Mouse (Mus musculus) liver, postnatal 0 days (tissue): ENCODE results near the gene Pcyt1a. TPM values are rescaled to one million over a fixed set of nuclear protein-coding genes. Genes with fewer than 3 reads are reported as not detected.
"Not testable (repeated sequence)": the region's sequence is repeated elsewhere in the genome, so short reads cannot be mapped to it uniquely, and the experiment has no call there.

Experiments
- ATAC-seq: fragments of 200-750 bp; cut with Nextera tagmentation; 2 replicates; pipeline ENCODE4 v1.8.0; 2017; ENCODE audit warnings: mild to moderate bottlenecking, moderate library complexity
- DNase-seq: peaks from one replicate; pipeline ENCODE4 v3.0.0-alpha.2; 2016
- H3K27ac ChIP-seq: fragments of 300-500 bp; sonication (generic); 2 replicates; pipeline ENCODE4 v1.5.1; 2014; ENCODE audit warnings: antibody characterized with exemption, moderate library complexity, mild to moderate bottlenecking, low read depth
- H3K27me3 ChIP-seq: fragments of 300-500 bp; sonication (generic); 2 replicates; pipeline ENCODE4 v1.6.1; 2014; ENCODE audit warnings: low read length, control low read depth, mixed read lengths; ENCODE audit not compliant: insufficient read depth
- H3K36me3 ChIP-seq: fragments of 300-500 bp; sonication (generic); replicated peaks from 2 replicates; pipeline ENCODE4 v1.6.1; 2014; ENCODE audit warnings: mild to moderate bottlenecking, control low read depth, low read length, moderate library complexity, mixed read lengths; ENCODE audit not compliant: insufficient read depth
- H3K4me1 ChIP-seq: fragments of 300-500 bp; sonication (generic); 2 replicates; pipeline ENCODE4 v1.6.1; 2014; ENCODE audit warnings: antibody characterized with exemption, mild to moderate bottlenecking, control low read depth; ENCODE audit not compliant: insufficient read depth
- H3K4me2 ChIP-seq: fragments of 300-500 bp; sonication (generic); 2 replicates; pipeline ENCODE4 v1.6.1; 2014; ENCODE audit warnings: low read depth, mild to moderate bottlenecking, low read length, moderate library complexity, mixed read lengths
- H3K4me3 ChIP-seq: fragments of 300-500 bp; sonication (generic); 2 replicates; pipeline ENCODE4 v1.5.1; 2014; ENCODE audit warnings: low read depth, low read length
- H3K9ac ChIP-seq: fragments of 300-500 bp; sonication (generic); replicated peaks from 2 replicates; pipeline ENCODE4 v1.6.1; 2014; ENCODE audit warnings: mild to moderate bottlenecking, moderate library complexity
- H3K9me3 ChIP-seq: fragments of 300-500 bp; sonication (generic); 2 replicates; pipeline ENCODE4 v1.6.1; 2016; ENCODE audit warnings: mild to moderate bottlenecking, control low read depth, low read length, mixed read lengths
- CTCF ChIP-seq: sonication (generic); IDR thresholded peaks from 2 replicates; pipeline ENCODE4 v1.5.1; 2016; ENCODE audit warnings: antibody characterized with exemption, low read depth
- EP300 ChIP-seq: IDR thresholded peaks from 2 replicates; pipeline ENCODE4 v1.6.1; 2016; ENCODE audit warnings: antibody characterized with exemption, low read depth, mild to moderate bottlenecking
- WGBS: fragments of 180-500 bp; shearing (Covaris S2); extraction: QIAGEN DNeasy Blood & Tissue Kit; methylation state at CpG from one replicate; pipeline ENCODE4 v1.1.7; 2014; ENCODE audit not compliant: insufficient replicate concordance; 5-methylcytosine and 5-hydroxymethylcytosine counted together
- polyA plus RNA-seq: library from polyadenylated mRNA; unstranded; fragments of >200 nt; fragmentation: Nextera tagmentation; extraction: Ambion mirVana; gene quantifications from 2 replicates; pipeline ENCODE4 v1.2.1, GENCODE M21; 2015

Pcyt1a gene
- polyA plus RNA-seq, 1 experiment from 2014 or later, result 32.9 TPM

GRCm38 (mm10) chr16:32436657-32437056, 5.9 kb downstream of the Pcyt1a start:
- H3K9me3 ChIP-seq, result no peaks in the 10 kb centered on the region
- H3K4me2 ChIP-seq, result no peak overlapping the region
- ATAC-seq (no peak), DNase-seq (no peak)
- 0 out of 2 replicates have a peak, but pooled peaks cover 11% of the 10 kb centered on the region for H3K36me3 ChIP-seq
- WGBS, result 50% methylated on average over 1 of the region's 1 CpGs
- H3K27me3 ChIP-seq, result no peaks in the 10 kb centered on the region
- no peak overlapping the region for H3K27ac ChIP-seq
- peaks cover 32% of the 10 kb centered on the region for H3K4me1 ChIP-seq
- H3K4me3 ChIP-seq, result no peak overlapping the region
- no peak overlapping the region for H3K9ac ChIP-seq
- TF ChIP-seq CTCF (no peak), EP300 (no peak)

- TF ChIP-seq EP300 (no peak), CTCF (no peak)
- whole genome bisulfite sequencing, result 91% methylated on average over 1 of the region's 1 CpGs
- H3K27me3 ChIP-seq, result no peaks in the 10 kb centered on the region
- no peak overlapping the region for H3K4me2 ChIP-seq
- no peak overlapping the region for H3K4me3 ChIP-seq
- no peak for DNase-seq
- no peak overlapping the region for H3K9ac ChIP-seq
- peaks cover 25% of the 10 kb centered on the region for H3K4me1 ChIP-seq
- H3K27ac ChIP-seq, result no peak overlapping the region
- H3K9me3 ChIP-seq, result no peaks in the 10 kb centered on the region
- H3K36me3 ChIP-seq, result 0 out of 2 replicates have a peak, but pooled peaks cover 11% of the 10 kb centered on the region
- no peak for ATAC-seq
Measured at GRCm38 (mm10) chr16:32437266-32437665, 6.5 kb downstream of the Pcyt1a start.

- WGBS, result 78% methylated on average over 3 of the region's 3 CpGs
- Histone ChIP-seq H3K4me2 (no peak overlapping the region), H3K4me1 (peaks cover 20% of the 10 kb centered on the region), H3K9ac (no peak overlapping the region), H3K9me3 (no peaks in the 10 kb centered on the region), H3K4me3 (no peak overlapping the region), H3K27me3 (no peaks in the 10 kb centered on the region), H3K36me3 (0 out of 2 replicates have a peak, but pooled peaks cover 11% of the 10 kb centered on the region), H3K27ac (peak overlapping the region; percentile 67)
- TF ChIP-seq CTCF (no peak), EP300 (no peak)
- DNase-seq (no peak), ATAC-seq (peak; percentile 88)
Measured at GRCm38 (mm10) chr16:32441432-32441831, 10.7 kb downstream of the Pcyt1a start.

GRCm38 (mm10) chr16:32444615-32445014, 13.9 kb downstream of the Pcyt1a start:
- H3K4me3 ChIP-seq, DNase-seq, H3K27me3 ChIP-seq, H3K9me3 ChIP-seq, H3K4me2 ChIP-seq, H3K9ac ChIP-seq, ATAC-seq, H3K36me3 ChIP-seq: not testable (repeated sequence)
- WGBS, result 47% methylated on average over 3 of the region's 3 CpGs
- Histone ChIP-seq H3K4me1 (peaks cover 33% of the 10 kb centered on the region), H3K27ac (peak overlapping the region; percentile 48; the same call in 1 of the 2 replicates)

- no peak for ATAC-seq
- WGBS, result 75% methylated on average over 1 of the region's 1 CpGs
- peaks cover 43% of the 10 kb centered on the region for H3K4me1 ChIP-seq
Measured at GRCm38 (mm10) chr16:32445558-32445957, 14.8 kb downstream of the Pcyt1a start.

GRCm38 (mm10) chr16:32446563-32447138, 15.9 kb downstream of the Pcyt1a start:
- Histone ChIP-seq H3K36me3 (peaks cover 2% of the 10 kb centered on the region; the same call in 1 of the 2 replicates), H3K9me3 (no peaks in the 10 kb centered on the region), H3K4me1 (peaks cover 53% of the 10 kb centered on the region), H3K9ac (no peak overlapping the region), H3K4me3 (no peak overlapping the region), H3K27ac (no peak overlapping the region), H3K4me2 (no peak overlapping the region), H3K27me3 (no peaks in the 10 kb centered on the region)
- ATAC-seq (no peak), DNase-seq (no peak)
- TF ChIP-seq EP300, result no peak
- no peak for TF ChIP-seq CTCF
- WGBS, result 64% methylated on average over 2 of the region's 2 CpGs

More at GRCm38 (mm10) chr16:32445558-32445957, 14.8 kb downstream of the Pcyt1a start:
- TF ChIP-seq EP300, result no peak
- no peak for TF ChIP-seq CTCF
- H3K9me3 ChIP-seq, result no peaks in the 10 kb centered on the region
- no peak overlapping the region for H3K4me3 ChIP-seq
- no peak overlapping the region for H3K4me2 ChIP-seq
- H3K27ac ChIP-seq, result 0 out of 2 replicates have a peak overlapping the region, but pooled peaks have one; percentile 34
- H3K27me3 ChIP-seq, result no peaks in the 10 kb centered on the region
- no peak for DNase-seq
- H3K9ac ChIP-seq, result no peak overlapping the region
- 0 out of 2 replicates have a peak, but pooled peaks cover 4% of the 10 kb centered on the region for H3K36me3 ChIP-seq
